In genomic region chr4:122961100-122961567, GRCm38 (mm10) we compare ENCODE assay signal across 7 mouse cellular contexts. TPM values are rescaled to one million over a fixed set of nuclear protein-coding genes. Genes with fewer than 3 reads are reported as not detected.
DNase-seq lines count a peak whose midpoint lies in the region; ATAC-seq lines count a peak whose summit lies in the region.

Gene Mfsd2a, minus strand, starts transcription at chr4:122961188.

- peak; percentile 78 for DNase-seq in NIH3T3 (ENCODE audit: low read depth)
- DNase-seq in cerebellum, postnatal 10 days, result peak; percentile 71 to 80
- peak; percentile 66 to 77 for DNase-seq in frontal cortex, postnatal 36 days (ENCODE audit: low spot score in 2 of 2)
- DNase-seq in left cerebral cortex, adult 8-10 months (ENCODE audit: low spot score in 2 of 2), result peak; percentile 32 to 45
- peak; percentile 54 to 63 for DNase-seq in lung, postnatal 4 days
- DNase-seq in right cerebral cortex, postnatal 10 days (ENCODE audit: low spot score in 2 of 2), result peak; percentile 84

- peak; percentile 67 for ATAC-seq in inflammation-experienced regulatory T-cells, adult 6 months

RNA-seq across cellular contexts. Expression of gene Mfsd2a, which starts in this region (rescaled TPM):
- polyA plus RNA-seq in inflammation-experienced regulatory T-cells, adult 6 months (2017; shearing (Covaris generic)), result 1 to 10 TPM in 2 of 3 experiments, under 1 TPM in 1; 0.68 to 1.5 (median 1.3) TPM
- 10 to 100 TPM; 16.4 to 24.8 (median 20.1) TPM for total RNA-seq in left cerebral cortex, adult 8-10 months (2022)

Comparison
In these comparisons a context has a peak if more than half of its experiments do, and no peak if none do; other contexts are left out.
1. Peak in every context shown above with its lines: DNase-seq and ATAC-seq.